Mouse (Mus musculus) naive thymus-derived CD4-positive, alpha-beta T cell, adult 5 months (primary cell): Measurements from ENCODE around the gene Dennd4b. TPM values are rescaled to one million over a fixed set of nuclear protein-coding genes. Genes with fewer than 3 reads are reported as not detected.

Experiments used
- polyA plus RNA-seq: library from polyadenylated mRNA; unstranded; fragments of 100-300 nt; shearing (Covaris generic); gene quantifications from one replicate; pipeline ENCODE4 v1.2.1, GENCODE M21; 2017

Gene Dennd4b
- 40.7 TPM for polyA plus RNA-seq

DNA sequence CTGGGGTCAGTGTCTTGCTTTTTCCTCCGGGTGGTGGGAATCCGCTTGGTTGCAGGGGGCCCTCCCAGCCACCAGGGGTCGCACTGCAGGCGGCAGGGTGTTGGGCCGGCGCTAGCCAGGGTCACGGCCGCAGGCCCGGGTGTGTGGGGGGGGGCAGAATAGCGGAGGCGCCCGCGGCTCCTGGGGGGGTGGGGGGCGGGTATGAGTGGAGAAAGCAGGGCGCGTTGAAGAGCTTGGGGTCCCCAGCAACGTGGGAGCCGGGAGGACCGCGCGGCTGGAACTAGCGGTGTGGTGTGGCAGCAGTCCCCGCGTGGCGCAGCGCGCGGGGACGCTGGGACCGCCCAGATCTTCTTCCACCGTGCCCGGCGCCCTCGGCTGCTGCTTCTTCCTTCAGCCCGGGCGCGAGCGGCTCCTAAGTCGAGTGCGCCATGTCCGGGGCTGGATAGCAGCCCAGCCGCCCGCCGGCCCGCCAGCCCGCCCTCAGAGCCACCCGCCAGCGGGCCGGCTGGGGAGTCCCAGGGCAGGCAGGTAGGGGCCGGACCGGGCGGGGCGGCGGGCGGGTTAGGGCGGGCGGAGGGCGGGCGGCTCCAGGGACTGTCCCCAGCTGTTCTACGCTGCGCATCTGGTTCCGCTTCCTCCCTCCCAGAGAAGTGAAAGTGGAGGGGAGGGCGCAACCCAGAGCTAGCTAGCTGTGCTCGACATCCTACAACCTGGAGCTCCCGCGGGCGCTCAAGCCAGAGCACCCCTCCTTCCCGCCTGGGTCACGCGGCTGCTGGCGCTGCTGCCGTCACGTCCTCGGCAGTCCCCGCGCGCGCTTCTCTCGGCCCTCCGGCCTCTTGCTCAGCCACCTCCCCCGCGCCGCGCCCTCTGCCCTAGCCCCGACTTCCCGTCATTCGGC lies at the start of gene Dennd4b:
TSS of gene Dennd4b (plus strand) at position 152 of the 898 bp plus-strand sequence.

DNA sequence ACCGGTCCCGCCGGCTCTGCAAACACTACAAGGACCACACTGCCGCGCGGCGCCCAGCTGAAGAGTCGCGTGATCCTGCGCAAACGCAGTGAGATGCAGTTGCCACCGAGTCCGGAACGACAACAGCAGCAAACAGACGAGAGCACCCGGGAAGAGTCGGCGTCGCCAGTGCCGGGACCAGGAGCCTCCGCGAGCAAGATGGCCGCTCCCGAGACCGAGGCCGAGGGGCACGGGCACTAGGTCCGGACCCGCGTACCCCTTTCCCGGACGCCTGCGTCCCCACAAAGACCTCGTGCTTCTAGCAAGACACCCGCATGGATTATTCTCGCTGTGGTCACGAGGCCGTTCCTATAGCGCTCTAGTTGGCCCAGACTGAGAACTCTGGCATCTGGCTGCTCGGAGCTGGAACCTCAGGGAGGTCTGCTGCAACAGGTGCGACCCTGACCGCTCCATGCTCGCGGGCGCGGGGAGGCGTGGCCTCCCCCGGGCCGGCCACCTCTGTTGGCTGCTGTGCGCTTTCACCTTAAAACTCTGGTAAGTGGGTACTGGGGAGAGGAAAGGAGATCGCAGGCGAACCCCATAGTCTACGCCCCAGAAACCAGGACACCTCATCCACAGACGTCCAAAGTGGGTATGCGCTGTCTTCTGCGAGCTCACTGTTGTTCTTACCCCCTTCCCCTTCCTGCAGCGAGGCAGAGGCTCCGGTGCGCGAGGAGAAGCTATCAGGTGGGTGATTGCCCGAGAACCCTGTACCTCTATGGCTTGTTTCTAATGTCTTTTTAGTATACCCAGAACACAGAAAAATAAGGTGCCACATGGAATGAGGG lies 33.3 kb upstream of the Dennd4b start, which contains the start of gene Jtb:
TSS of gene Jtb (plus strand) at position 91 of the 827 bp plus-strand sequence.

DNA sequence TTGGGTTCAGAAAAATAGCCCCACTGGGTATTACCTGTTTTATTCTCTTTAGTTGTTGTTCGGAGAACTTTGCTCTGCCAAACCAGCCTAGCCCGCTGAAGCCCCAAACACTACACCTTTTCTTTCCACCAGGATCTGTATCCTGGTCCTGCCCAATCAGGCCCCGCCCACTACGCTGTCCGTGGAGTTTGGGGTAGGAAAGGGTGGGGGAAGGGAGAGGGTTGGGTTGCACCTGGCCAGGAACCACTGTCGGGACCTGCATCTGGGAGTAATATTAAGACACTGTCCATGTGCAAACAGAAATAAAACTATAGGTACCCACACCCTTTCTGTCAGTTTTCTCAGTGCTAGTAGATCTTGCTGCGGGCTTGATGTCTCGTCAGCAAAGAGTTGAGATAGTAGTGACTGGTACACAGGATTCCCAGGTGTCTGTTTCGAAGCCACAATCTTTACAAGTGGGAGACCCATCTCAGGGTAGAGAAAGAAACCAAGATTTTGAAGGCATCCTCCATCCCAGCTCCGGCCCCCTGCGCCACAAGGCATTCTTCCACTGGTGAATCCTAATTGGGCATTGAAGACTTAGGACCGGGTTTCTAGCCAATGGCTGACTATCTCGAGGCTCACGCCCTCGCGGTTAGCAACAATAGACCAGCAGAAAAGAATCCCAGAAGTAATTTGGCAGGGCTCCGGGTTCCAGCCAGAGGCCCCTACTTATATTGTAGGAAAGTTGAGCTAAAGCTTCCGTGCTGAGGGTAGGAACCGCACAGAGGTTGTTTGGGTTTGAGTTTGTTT lies 21.8 kb upstream of the Dennd4b start, which contains the start of gene Creb3l4:
TSS of gene Creb3l4 (minus strand) at position 529 of the 792 bp plus-strand sequence.

DNA sequence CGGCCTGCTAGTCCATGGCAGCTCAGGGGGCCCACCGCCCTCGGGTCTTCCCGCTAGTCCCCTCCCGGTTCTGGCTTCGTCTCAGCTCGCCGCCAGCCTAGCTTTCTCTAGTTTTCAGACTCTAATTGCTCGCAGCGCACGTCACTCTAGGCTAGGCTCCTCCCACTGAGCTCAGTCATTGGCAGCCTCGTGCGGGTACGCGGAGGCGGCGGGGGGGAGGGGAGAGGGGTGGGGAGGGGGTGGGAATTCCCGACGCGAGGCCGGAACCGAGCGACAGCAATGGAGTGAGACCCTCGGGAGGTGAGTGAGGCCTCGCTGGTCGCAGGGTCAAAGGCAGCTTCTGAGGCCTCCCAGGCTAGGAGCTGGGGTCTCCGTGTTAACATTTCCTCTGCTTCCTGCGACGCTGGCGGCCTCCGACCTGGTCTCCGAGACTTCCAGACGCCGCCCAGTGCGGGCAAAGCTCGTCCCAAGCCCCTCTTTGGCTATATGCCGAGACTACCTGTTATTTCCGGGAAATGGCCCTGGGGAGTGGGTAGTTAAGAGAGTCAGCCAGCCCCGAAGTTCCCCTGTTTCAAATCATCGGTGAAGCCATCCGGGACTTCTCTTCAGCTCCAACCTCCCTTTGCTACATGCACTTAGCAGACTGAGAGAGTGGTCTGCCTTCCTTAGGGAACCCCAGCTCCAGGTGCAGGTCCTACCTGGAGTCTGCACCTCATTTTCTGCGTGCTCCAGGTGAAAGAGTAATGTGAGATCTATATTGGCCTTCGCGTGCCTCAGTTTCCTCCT lies 16.8 kb upstream of the Dennd4b start, which contains the start of gene Slc39a1:
TSS of gene Slc39a1 (plus strand) at position 213 of the 786 bp plus-strand sequence.

DNA sequence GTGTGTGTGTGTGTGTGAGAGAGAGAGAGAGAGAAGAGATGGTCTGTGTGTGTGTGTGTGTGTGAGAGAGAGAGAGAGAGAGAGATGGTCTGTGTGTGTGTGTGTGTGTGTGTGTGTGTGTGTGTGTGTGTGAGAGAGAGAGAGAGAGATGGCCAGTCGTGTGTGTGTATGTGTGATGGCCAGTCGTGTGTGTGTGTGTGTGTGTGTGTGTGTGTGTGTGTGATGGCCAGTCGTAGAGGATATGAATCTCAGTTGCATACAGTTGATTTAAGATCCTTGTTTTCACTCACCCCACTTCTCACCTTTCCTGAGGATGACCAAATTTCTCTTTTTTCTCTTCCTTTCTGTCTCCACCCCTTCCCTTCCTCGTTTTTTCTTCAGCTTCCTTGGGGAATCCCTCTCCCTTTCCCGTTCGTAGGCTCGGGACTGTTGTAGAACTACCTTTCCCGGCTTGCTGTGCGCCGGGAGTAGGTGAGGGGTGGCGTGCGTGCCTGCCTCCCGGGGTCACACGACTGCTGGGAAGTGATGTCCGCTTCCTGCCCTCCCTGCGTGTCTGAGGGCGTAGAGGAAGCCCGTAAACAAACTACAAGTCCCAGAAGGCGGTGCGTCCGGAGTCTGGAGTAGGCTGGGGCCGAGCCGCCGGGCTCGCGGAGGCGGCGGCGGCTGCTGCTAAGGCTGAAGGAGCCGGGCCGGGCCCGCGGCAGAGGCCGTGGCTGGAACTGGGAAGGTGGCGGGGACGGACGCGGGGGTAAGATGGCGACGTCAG lies 11.1 kb upstream of the Dennd4b start, which contains the start of gene Crtc2:
TSS of gene Crtc2 (plus strand) at position 511 of the 766 bp plus-strand sequence.

DNA sequence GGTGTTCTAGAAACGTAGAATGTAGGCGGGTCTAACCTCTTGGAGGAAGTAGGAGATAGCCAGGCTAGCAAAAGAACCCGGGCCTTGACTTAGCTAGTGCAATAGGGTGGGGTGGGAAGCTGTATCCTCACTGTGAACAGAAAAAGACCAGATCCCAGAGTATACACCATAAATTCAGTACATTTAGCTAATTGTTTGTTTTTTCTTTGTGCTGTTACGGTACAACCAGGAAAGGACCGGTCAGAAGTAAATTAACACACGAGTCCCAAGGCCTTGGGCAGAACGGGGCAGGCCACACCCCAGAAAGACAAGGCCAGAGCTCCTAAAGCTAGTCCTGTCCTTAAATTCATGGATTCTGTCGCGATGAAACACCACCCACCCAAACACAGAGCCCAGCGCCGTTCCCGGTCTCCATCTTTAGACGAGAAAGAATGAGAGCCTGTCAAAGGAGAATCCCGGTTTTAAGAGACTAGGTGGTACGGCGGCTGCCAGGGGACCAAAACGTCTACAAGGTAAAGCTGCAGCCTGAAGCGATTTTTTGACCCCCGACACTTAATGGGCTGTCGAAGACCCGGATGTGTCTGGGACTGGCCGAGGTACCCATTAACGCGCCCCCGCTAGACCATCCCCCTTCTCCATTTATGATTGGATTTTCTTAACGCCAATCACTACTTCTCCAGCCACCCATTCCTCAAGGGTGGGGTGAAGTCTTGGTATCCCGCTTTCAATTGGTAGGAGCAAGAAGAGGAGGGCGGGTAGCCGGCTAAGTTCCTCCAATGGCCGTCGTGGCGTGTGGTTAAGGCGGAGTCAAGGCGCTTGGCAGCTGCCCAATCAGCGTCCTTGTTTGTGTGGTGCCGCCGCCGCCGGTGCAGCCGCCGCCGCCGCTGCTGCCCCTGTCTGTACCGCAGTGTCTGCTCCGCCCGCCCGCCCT lies 27.6 kb downstream of the Dennd4b start, which contains the start of gene Gatad2b:
TSS of gene Gatad2b (plus strand) at position 834 of the 931 bp plus-strand sequence.

Other genes starting within 250 kb of the Dennd4b start
- 129 TPM for gene 4933434E20Rik, start 213.5 kb upstream of the Dennd4b start, polyA plus RNA-seq
- 204 TPM for gene Ubap2l, start 212.6 kb upstream of the Dennd4b start, polyA plus RNA-seq
- gene Tpm3, start 192.5 kb upstream of the Dennd4b start, polyA plus RNA-seq = 930 TPM
- 0.71 TPM for gene Nup210l, start 161.1 kb upstream of the Dennd4b start, polyA plus RNA-seq
- 4,745 TPM for gene Rps27, start 51.5 kb upstream of the Dennd4b start, polyA plus RNA-seq
- 0.32 TPM for gene Rab13, start 51.5 kb upstream of the Dennd4b start, polyA plus RNA-seq
- gene Jtb, start 33.6 kb upstream of the Dennd4b start, polyA plus RNA-seq = 150 TPM
- not detected for gene Creb3l4, start 21.7 kb upstream of the Dennd4b start, polyA plus RNA-seq
- gene Slc39a1, start 17.0 kb upstream of the Dennd4b start, polyA plus RNA-seq = 1.8 TPM
- 112 TPM for gene Crtc2, start 11.0 kb upstream of the Dennd4b start, polyA plus RNA-seq
- 14.9 TPM for gene Gatad2b, start 28.0 kb downstream of the Dennd4b start, polyA plus RNA-seq
- gene Slc27a3, start 124.8 kb downstream of the Dennd4b start, polyA plus RNA-seq = not detected
- 19.2 TPM for gene Ints3, start 168.4 kb downstream of the Dennd4b start, polyA plus RNA-seq
- gene Npr1, start 200.7 kb downstream of the Dennd4b start, polyA plus RNA-seq = not detected
- gene Ilf2, start 210.9 kb downstream of the Dennd4b start, polyA plus RNA-seq = 105 TPM
- gene Snapin, start 225.8 kb downstream of the Dennd4b start, polyA plus RNA-seq = 60.6 TPM
- 177 TPM for gene Chtop, start 244.3 kb downstream of the Dennd4b start, polyA plus RNA-seq
- gene S100a1, start 249.2 kb downstream of the Dennd4b start, polyA plus RNA-seq = 0.63 TPM
- 79.7 TPM for gene S100a13, start 249.2 kb downstream of the Dennd4b start, polyA plus RNA-seq